Mouse (Mus musculus): ENCODE measurements at regions not wholly inside any gene's neighbourhood (a gene's known extent, or its start where the extent isn't known, plus 50 kb on each side); places are given as distances from the start of the nearest gene placed in this dataset.

GRCm38 (mm10) chr6:140243411-140244151 lies 180.3 kb upstream of the Plekha5 start:
- no peak for TF ChIP-seq CTCF (IDR thresholded peaks at IDR 0.05; ENCODE audit: low read depth, low read length)
- no peak for TF ChIP-seq POLR2A (IDR thresholded peaks at IDR 0.05; ENCODE audit: extremely low read depth, insufficient read depth, low read length)
